Mouse (Mus musculus) CH12F3 (cell line): Measurements from ENCODE around the gene Klk1b1.
"Not testable (repeated sequence)": the region's sequence is repeated elsewhere in the genome, so short reads cannot be mapped to it uniquely, and the experiment has no call there.

ENCODE experiments used
- in situ Hi-C: fragments of 300-500 bp; cut with MboI; formaldehyde crosslinking; loops from 2 replicates; pipeline ENCODE4 v1.14.3; 2020; ENCODE audit warnings: low sequenced_read_pairs

Klk1b1 gene

GRCm38 (mm10) chr7:43995577-43995976 is 29.0 kb downstream of the Klk1b1 start, which contains the start of gene Klk1b11:
Gene Klk1b11 (plus strand): TSS chr7:43995877.
- in situ Hi-C loops, result not testable (repeated sequence)

- in situ Hi-C loops, result no loop called here
Observed at GRCm38 (mm10) chr7:44004847-44005246, 38.3 kb downstream of the Klk1b1 start.

- in situ Hi-C loops, result not testable (repeated sequence)
Observed at GRCm38 (mm10) chr7:44011868-44012267, 45.3 kb downstream of the Klk1b1 start, which contains the start of gene Klk1b26. Gene Klk1b26 (plus strand): TSS chr7:44012168.

GRCm38 (mm10) chr7:44014666-44015065 is 48.1 kb downstream of the Klk1b1 start:
- in situ Hi-C loops, result not testable (repeated sequence)

- in situ Hi-C loops, result no loop called here
Observed at GRCm38 (mm10) chr7:44015071-44015470, 48.5 kb downstream of the Klk1b1 start.
